Mouse (Mus musculus) cortical plate, adult 2 months (tissue): ENCODE measurements at regions not wholly inside any gene's neighbourhood (a gene's known extent, or its start where the extent isn't known, plus 50 kb on each side); places are given as distances from the start of the nearest gene placed in this dataset.

Source experiments
- H3K27ac ChIP-seq: fragments of 200-500 bp; 2 replicates; pipeline ENCODE4 v1.5.1; 2012; ENCODE audit warnings: low read length, control low read depth, inconsistent platforms; ENCODE audit not compliant: insufficient read depth
- H3K4me1 ChIP-seq: fragments of 200-500 bp; 2 replicates; pipeline ENCODE4 v1.6.1; 2011; ENCODE audit warnings: low read length; ENCODE audit not compliant: control insufficient read depth, insufficient read depth
- H3K4me3 ChIP-seq: fragments of 200-500 bp; 2 replicates; pipeline ENCODE4 v1.5.1; 2011; ENCODE audit warnings: mild to moderate bottlenecking, low read length, control low read depth; ENCODE audit not compliant: insufficient read depth
- CTCF ChIP-seq: fragments of 200-500 bp; IDR thresholded peaks from 2 replicates; pipeline ENCODE4 v1.5.1; 2011; ENCODE audit warnings: mild to moderate bottlenecking, control low read depth, low read length; ENCODE audit not compliant: insufficient read depth; ENCODE audit errors: extremely low read depth
- POLR2A ChIP-seq: fragments of 200-500 bp; IDR thresholded peaks from 2 replicates; pipeline ENCODE4 v1.6.1; 2011; ENCODE audit warnings: mild to moderate bottlenecking, low read length, control low read depth; ENCODE audit not compliant: insufficient read depth; ENCODE audit errors: extremely low read depth

GRCm38 (mm10) chr7:37377889-37378521 lies 395.4 kb downstream of the Zfp536 start:
- Histone ChIP-seq H3K27ac (no peak overlapping the region), H3K4me1 (no peaks in the 10 kb centered on the region), H3K4me3 (no peak overlapping the region)
- TF ChIP-seq POLR2A (no peak), CTCF (no peak)

DNA sequence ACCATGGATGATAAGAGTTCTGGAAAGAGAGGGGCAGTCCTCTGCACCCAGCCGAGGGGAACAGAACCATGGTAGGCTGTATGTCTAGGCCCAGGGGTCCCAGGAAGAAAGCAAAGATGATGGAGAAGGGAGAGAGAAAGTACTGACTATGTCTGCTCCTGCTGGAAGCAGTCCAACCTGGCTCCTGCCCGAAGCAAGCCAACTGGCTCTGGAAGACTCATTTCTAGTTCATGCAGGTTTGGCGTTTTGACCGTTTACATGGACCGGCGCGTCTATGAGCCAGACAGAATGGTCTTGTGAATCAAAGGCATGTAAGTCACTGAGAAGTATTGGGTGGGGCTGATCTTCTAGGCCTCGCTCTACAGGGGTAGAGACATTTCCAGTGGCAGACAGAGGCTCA lies 385.6 kb downstream of the Zfp536 start:
- no peaks in the 10 kb centered on the region for H3K4me1 ChIP-seq
- H3K4me3 ChIP-seq, result no peak overlapping the region
- H3K27ac ChIP-seq, result no peak overlapping the region
- TF ChIP-seq CTCF (no peak), POLR2A (no peak)

- no peak overlapping the region for H3K4me3 ChIP-seq
- H3K27ac ChIP-seq, result no peak overlapping the region
- H3K4me1 ChIP-seq, result no peaks in the 10 kb centered on the region; the same call in 1 of the 2 replicates
- no peak for TF ChIP-seq POLR2A
- no peak for TF ChIP-seq CTCF
Observed at GRCm38 (mm10) chr7:37388843-37389702, 384.4 kb downstream of the Zfp536 start.

DNA sequence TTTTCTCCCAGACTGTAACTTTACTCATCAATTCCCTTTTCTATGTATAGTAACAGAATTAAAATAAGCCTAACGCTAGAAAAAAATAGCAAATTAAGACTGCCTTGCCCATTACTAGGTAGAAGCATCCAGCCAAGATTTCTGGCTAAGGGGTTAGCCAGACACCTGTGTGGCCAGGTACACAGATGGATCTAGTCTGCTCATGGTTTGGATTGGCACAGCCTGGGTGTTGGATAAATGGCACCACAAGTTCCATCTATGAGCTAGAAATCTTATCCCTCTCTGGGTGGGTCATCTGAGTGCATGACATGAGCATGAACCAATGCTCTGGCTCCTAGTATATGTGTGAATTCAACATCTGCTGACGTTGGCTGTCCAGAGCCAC lies 383.7 kb downstream of the Zfp536 start:
- no peak overlapping the region for H3K4me3 ChIP-seq
- H3K27ac ChIP-seq, result no peak overlapping the region
- TF ChIP-seq POLR2A (no peak), CTCF (no peak)
- H3K4me1 ChIP-seq, result no peaks in the 10 kb centered on the region; the same call in 1 of the 2 replicates

DNA sequence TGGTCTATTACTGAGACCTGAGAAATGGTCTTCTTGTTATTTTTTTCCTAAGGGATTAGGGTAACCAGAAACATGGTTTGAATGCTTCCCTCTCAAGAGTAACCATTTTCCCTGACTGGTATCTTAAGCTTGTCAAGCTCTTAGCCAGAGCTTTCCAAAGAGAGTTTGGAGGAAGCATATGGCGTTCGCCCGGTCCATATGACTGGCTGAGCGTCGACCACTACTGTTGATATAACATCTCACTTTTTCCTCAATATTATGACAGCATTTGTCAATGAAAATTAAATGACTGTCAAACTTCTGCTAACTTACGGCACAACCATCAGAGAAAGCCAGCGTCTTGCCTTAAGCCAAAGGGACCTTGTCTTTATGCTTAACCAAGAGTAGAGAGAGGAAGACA lies 383.2 kb downstream of the Zfp536 start:
- no peak for TF ChIP-seq POLR2A
- TF ChIP-seq CTCF, result no peak
- H3K4me1 ChIP-seq, result no peaks in the 10 kb centered on the region; the same call in 1 of the 2 replicates

DNA sequence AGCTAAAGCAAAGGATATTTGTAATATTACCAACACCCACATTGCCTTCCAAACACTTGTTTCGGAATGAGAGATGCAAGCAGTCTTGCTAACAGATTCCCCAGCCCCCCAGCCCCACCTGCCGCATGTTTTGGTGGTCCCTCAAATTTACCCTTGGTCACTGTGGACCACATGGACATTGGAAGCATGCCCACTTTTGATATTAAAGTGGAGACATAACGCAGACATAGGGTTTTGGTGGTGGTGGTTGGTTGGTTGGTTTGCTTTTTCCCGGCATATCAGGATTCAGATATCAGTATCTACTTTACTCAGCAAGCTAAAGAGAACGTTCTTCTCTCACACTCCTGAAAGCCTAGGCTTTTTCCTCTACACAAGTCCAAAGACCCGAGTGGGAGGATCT lies 381.3 kb downstream of the Zfp536 start:
- H3K27ac ChIP-seq, result no peak overlapping the region
- TF ChIP-seq POLR2A, result no peak
- no peak for TF ChIP-seq CTCF
- no peaks in the 10 kb centered on the region; the same call in 1 of the 2 replicates for H3K4me1 ChIP-seq
- H3K4me3 ChIP-seq, result no peak overlapping the region

More for the DNA sequence above, 383.2 kb downstream of the Zfp536 start:
- H3K27ac ChIP-seq, result no peak overlapping the region
- no peak overlapping the region for H3K4me3 ChIP-seq

DNA sequence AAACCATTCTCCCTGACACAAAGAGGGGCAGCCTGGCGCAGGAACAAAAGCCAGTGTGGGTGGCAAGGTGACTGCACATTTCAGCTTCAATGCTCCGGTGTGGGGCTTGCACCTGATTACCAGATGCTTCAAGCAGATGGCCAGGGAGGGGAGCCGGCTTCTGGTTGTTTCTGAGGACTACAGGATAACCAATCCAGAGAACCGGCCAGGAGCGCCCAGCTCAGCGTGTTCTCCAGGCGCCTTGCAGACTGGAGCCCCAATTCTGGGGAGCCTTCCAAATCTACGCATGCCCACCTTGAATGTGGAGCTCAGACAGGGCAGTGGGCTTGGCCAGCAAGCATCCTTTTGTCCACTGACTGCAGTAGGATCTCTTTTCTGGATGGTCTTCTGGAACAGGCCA lies 380.8 kb downstream of the Zfp536 start:
- no peak overlapping the region for H3K27ac ChIP-seq

GRCm38 (mm10) chr7:37393071-37393470 lies 380.4 kb downstream of the Zfp536 start:
- Histone ChIP-seq H3K4me1 (no peaks in the 10 kb centered on the region; the same call in 1 of the 2 replicates), H3K4me3 (no peak overlapping the region), H3K27ac (no peak overlapping the region)
- TF ChIP-seq POLR2A, result no peak
- no peak for TF ChIP-seq CTCF

More for the DNA sequence above, 380.8 kb downstream of the Zfp536 start:
- Histone ChIP-seq H3K4me3 (no peak overlapping the region), H3K4me1 (no peaks in the 10 kb centered on the region; the same call in 1 of the 2 replicates)
- TF ChIP-seq CTCF (no peak), POLR2A (no peak)

GRCm38 (mm10) chr7:37394965-37395426 lies 378.4 kb downstream of the Zfp536 start:
- no peak overlapping the region for H3K27ac ChIP-seq
- TF ChIP-seq POLR2A, result no peak
- no peak for TF ChIP-seq CTCF
- H3K4me3 ChIP-seq, result no peak overlapping the region
- H3K4me1 ChIP-seq, result no peaks in the 10 kb centered on the region; the same call in 1 of the 2 replicates

GRCm38 (mm10) chr7:37395881-37396513 lies 377.4 kb downstream of the Zfp536 start:
- Histone ChIP-seq H3K4me1 (no peaks in the 10 kb centered on the region; the same call in 1 of the 2 replicates), H3K27ac (no peak overlapping the region)

More at GRCm38 (mm10) chr7:37395881-37396513, 377.4 kb downstream of the Zfp536 start:
- H3K4me3 ChIP-seq, result no peak overlapping the region
- TF ChIP-seq CTCF (no peak), POLR2A (no peak)
